Mouse (Mus musculus) NIH3T3 (cell line): ENCODE results near the gene Clec9a.

Experiments used
- DNase-seq: peaks from one replicate; pipeline ENCODE4 v3.0.0-alpha.2; 2012; ENCODE audit warnings: low read depth

Gene Clec9a

GRCm38 (mm10) chr6:129408562-129408961, at the start of gene Clec9a:
Gene Clec9a (plus strand): TSS chr6:129408862.
- DNase-seq: no peak

DNA sequence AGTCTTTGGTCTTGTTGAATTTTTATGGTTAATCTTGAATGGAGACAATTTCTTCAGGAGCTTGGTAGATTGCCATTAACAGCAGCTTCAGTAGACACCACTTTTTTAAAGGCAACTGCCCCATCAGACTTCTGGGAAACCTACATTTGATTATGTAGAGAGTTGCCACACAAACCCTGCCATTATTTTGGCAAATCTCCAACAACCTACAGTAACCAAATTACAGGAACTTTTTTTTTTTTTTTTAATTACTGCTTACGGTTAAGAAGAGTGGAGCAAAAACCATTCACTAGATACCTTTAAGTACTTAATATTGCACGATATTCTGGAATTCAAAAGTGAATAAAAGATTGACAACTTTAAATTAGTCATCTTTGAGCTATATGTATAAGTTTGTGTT, 49.1 kb upstream of the Clec9a start:
- no peak for DNase-seq

GRCm38 (mm10) chr6:129363942-129364341, 44.7 kb upstream of the Clec9a start:
- no peak for DNase-seq

- peak; percentile 78 for DNase-seq
These were observed 42.7 kb upstream of the Clec9a start for GRCm38 (mm10) chr6:129365959-129366359.

DNA sequence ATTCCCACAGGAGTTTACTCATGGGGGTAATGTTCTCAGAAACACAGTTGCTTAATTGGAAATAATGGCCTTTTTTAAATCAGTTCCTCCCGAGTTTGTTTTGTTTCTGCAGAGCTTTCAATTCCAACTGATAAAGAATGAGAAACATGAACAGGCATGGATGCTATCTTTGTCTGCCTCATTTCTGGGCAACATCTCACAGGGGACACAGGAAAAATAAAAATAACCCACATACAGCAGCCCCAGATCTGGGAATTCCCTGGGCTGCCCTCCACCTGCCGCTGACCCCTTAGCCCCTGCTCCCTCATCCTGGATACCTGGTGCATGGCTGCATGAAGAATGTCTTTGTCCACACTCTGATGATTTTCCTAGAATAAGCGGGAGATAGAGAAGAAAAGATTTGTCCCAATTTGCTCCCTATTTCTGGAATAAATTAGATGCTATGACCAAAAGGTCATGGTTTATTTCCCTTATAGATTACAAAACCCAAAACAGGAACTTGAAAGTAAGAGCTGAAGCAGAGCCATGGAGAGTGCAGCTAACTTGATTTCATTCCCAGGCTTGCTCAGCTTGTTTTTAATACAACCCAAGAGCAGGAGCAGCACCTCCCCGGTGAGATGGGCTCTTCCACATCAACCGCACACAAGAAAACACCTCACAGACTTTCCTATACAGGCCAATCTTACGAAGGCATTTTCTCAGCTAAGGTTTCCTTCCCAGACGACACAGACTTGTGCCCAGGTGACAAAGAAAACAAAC, 39.1 kb upstream of the Clec9a start:
- DNase-seq: no peak

GRCm38 (mm10) chr6:129374937-129375471, 33.7 kb upstream of the Clec9a start:
- no peak for DNase-seq

DNA sequence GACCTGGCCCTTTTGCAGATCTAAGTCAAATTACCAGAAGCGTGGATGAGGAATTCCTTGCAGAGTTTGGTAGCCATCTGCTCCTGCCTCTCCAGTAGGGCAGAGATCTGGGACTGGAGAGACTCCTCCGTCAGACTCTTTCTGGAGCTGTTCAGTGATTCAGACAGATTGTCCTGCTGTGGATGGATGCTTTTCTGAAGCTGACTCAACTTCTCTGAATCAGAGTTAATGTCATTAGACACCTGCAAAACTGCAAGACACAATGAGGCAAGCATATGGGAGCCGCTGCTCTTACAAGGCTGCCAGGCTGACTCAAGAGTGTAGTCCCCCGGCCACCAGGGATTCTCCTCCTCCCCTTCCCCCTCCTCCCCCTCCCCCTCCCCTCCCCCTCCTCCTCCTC, 28.2 kb upstream of the Clec9a start:
- no peak for DNase-seq

- DNase-seq: no peak
These were observed 26.9 kb upstream of the Clec9a start for GRCm38 (mm10) chr6:129381736-129382135.

DNA sequence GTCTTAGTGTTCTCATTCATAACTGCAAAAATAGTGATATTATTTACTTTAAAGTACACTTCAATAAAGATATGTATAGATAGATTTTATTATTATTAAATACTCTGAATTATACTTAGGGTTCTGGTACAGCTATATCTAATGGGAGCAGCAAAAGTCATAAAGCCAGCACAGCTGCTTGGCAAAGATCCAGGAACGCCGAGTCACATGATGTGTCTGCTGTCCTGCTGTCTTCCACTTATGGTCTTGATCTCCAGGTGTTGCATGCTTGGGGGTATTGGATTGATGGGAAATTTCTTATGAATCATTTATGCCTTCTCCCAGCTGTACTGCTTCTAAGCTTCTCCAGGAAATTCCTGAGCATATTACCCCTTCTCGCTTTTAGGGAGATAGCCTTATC, 25.2 kb upstream of the Clec9a start:
- peak; percentile 10 for DNase-seq

- no peak for DNase-seq
These were observed 23.7 kb upstream of the Clec9a start for GRCm38 (mm10) chr6:129385000-129385399.

GRCm38 (mm10) chr6:129385774-129386173, 22.9 kb upstream of the Clec9a start, which contains the start of gene Clec12b:
Gene Clec12b (minus strand): TSS chr6:129385874.
- DNase-seq: no peak

DNA sequence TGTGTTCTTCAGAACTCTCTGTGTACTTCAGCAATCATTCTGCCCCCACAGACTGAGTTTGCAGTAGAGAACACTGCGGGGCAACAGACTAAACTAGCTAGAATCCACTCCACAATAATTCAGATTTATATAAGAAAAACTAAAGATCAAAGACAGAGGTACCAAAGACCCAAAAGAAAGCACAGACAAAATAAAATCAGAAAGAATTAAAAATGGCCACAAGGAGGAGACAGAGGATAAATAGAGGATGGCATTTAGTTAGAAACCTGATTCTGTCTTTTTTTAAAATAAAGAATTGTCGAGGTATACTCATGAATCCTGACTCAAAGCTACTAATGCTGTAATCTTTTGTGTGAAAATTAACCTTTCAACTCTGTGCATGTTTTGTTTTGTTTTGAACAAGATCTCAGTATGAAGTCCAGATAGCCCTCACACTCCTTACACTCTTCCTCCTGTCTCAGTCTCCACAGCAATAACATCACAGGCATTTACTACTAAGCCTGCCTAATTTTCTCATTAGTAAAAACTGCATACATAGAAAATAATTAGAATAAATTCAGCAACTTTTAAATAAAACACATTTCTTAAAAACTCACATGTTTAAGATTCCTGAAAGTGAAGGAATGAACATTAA, 15.5 kb upstream of the Clec9a start:
- peak; percentile 63 for DNase-seq

DNA sequence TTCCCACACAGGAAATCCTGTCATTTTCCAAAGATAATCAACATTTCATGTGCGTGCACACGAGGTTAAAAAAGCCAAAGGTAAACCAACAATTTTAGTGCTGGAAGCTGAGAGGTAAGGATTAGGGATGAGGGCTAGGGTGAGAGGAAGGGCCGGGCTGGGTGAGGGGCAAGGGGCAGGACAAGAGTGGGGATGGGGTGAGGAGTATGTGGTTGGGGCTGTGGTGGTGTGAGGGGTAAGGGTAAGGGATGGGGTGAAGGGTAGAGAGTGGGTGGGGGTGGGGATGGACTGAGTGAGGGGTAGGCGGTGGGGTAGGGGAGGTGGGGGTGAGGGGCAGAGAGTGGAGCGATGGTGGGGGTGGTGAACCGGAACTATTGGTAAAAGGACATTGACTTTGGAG, 14.9 kb upstream of the Clec9a start:
- no peak for DNase-seq

DNA sequence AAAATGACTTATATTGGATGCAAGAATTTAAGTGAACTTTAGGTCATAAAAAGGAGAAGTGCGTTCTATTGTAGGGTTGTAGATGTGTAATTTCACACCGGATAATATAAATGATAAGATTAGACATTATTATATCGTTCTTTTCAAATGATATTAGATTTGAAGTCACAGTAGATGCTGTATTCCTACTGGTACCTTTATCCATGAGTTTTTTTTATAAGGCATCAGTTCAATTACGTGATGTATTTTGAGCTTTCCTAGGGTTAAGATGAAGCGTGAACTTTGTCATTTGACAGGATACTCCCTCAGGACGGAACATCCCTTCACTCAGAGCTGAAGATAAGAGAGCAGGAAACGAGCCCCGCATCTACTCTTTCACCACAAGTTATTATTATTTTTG, 11.7 kb upstream of the Clec9a start, which contains the start of gene Clec1b:
Gene Clec1b, plus strand, starts transcription at position 301 of the 400 bp plus-strand sequence.
- DNase-seq: no peak

GRCm38 (mm10) chr6:129399945-129400344, 8.7 kb upstream of the Clec9a start:
- peak; percentile 5 for DNase-seq

DNA sequence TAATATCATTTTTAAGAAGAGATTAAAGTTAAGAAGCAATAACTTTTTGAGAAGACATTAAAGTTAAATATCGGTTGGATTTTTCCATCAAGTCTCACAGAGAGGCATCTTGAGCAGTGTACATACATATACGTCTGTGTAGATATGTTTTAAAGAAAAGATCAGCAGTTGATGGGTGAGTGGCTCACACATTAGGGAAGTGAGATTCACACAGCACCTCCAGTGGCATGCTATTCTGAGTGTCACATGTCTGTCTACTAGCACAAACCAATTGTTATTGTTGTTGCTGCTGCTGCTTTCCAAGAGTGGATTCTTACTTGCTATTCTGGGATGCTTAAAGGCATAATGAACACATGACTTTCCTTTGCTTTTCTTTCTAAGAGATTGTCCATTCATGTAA, 6.3 kb upstream of the Clec9a start:
- no peak for DNase-seq

- no peak for DNase-seq
These were observed 5.3 kb upstream of the Clec9a start for GRCm38 (mm10) chr6:129403391-129403790.

GRCm38 (mm10) chr6:129405999-129406398, 2.7 kb upstream of the Clec9a start:
- no peak for DNase-seq

GRCm38 (mm10) chr6:129407324-129407723, 1.3 kb upstream of the Clec9a start:
- DNase-seq: no peak

DNA sequence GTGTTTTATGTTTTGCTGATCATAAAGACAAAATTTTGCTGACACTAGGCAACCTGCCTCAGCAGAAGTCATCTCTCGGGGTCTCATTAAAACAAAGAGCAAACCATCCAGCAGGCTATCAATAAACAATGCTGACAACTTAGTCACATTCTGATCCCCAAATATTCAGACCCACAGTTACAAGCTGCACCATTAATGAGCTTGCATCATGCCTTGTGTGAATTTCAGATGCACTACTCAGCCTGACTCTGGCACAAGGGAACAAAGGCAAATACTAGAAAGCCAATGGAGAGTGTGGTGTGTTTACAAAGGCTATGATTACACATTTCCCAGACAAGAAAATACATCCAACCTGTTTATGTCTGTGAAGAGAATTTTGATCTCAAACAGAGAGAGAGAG, 5.5 kb downstream of the Clec9a start:
- no peak for DNase-seq

- DNase-seq: no peak
These were observed 13.6 kb downstream of the Clec9a start for GRCm38 (mm10) chr6:129422311-129422710.

GRCm38 (mm10) chr6:129423040-129423733, 14.5 kb downstream of the Clec9a start:
- DNase-seq: peak; percentile 21

- peak; percentile 74 for DNase-seq
These were observed 15.0 kb downstream of the Clec9a start for GRCm38 (mm10) chr6:129423734-129424072.
